ENCODE assay signal across 9 mouse cellular contexts in genomic region chr7:102076714-102077296, GRCm38 (mm10). TPM values are rescaled to one million over a fixed set of nuclear protein-coding genes. Genes with fewer than 3 reads are reported as not detected.
DNase-seq lines count a peak whose midpoint lies in the region; ATAC-seq and TF ChIP-seq lines count a peak whose summit lies in the region.
"Had no signal": no experiment of that assay in that cellular context is flagged by ENCODE, and none has a peak within 500 bp of the region (broad histone marks: within the 10 kb centered on the region; RNA-seq: fewer than 3 reads in every experiment).

No protein-coding gene starts in this region.

- H3K4me1 ChIP-seq in midbrain, embryonic 14.5 days (ENCODE audit: control insufficient read depth, insufficient read depth, low read length) = no peaks in the 10 kb centered on the region
- H3K4me1 ChIP-seq in midbrain, embryonic 13.5 days (replicated peaks) = no peaks in the 10 kb centered on the region
- H3K4me1 ChIP-seq in spleen, adult 2 months (ENCODE audit: control insufficient read depth, insufficient read depth, insufficient read length) = no peaks in the 10 kb centered on the region

- H3K9me3 ChIP-seq in midbrain, embryonic 14.5 days (ENCODE audit: control insufficient read depth, low read length) = no peaks in the 10 kb centered on the region
- no peaks in the 10 kb centered on the region for H3K9me3 ChIP-seq in midbrain, embryonic 13.5 days

- H3K9ac ChIP-seq in midbrain, embryonic 14.5 days (replicated peaks; ENCODE audit: low read length) = no peak overlapping the region
- H3K9ac ChIP-seq in midbrain, embryonic 13.5 days (replicated peaks) = no peak overlapping the region

- H3K27me3 ChIP-seq in midbrain, embryonic 14.5 days (ENCODE audit: control insufficient read depth, insufficient read depth, low read length) = no peaks in the 10 kb centered on the region
- H3K27me3 ChIP-seq in midbrain, embryonic 13.5 days = no peaks in the 10 kb centered on the region
- H3K27me3 ChIP-seq in spleen, adult 2 months (ENCODE audit: control insufficient read depth, insufficient read depth, low read length) = no peaks in the 10 kb centered on the region

- no peak overlapping the region for H3K27ac ChIP-seq in midbrain, embryonic 14.5 days (replicated peaks; ENCODE audit: low read depth, low read length)
- no peak overlapping the region for H3K27ac ChIP-seq in midbrain, embryonic 13.5 days
- no peak overlapping the region for H3K27ac ChIP-seq in spleen, adult 2 months (ENCODE audit: insufficient read depth, low read length)

- no peak for ATAC-seq in midbrain, embryonic 14.5 days (ENCODE audit: low FRiP score, low TSS enrichment)
- no peak for ATAC-seq in midbrain, embryonic 13.5 days

- peaks cover 74% of the 10 kb centered on the region for H3K36me3 ChIP-seq in midbrain, embryonic 14.5 days (ENCODE audit: control insufficient read depth, insufficient read depth, low read length)
- peaks cover 83% of the 10 kb centered on the region for H3K36me3 ChIP-seq in midbrain, embryonic 13.5 days
- H3K36me3 ChIP-seq in spleen, adult 2 months (ENCODE audit: control insufficient read depth, insufficient read depth, low read length) = peaks cover 34% of the 10 kb centered on the region

- TF ChIP-seq CTCF in spleen, adult 2 months (IDR thresholded peaks at IDR 0.05; ENCODE audit: extremely low read depth, insufficient read depth, insufficient read length, insufficient replicate concordance) = peak; percentile 43; the same call in 1 of the 2 replicates

- no peak overlapping the region for H3K4me3 ChIP-seq in midbrain, embryonic 14.5 days (replicated peaks; ENCODE audit: low read depth, low read length)
- no peak overlapping the region for H3K4me3 ChIP-seq in midbrain, embryonic 13.5 days (replicated peaks)
- no peak overlapping the region for H3K4me3 ChIP-seq in spleen, adult 2 months (ENCODE audit: extremely low read depth, insufficient read depth, insufficient read length)

- TF ChIP-seq POLR2A in spleen, adult 2 months (IDR thresholded peaks at IDR 0.05; ENCODE audit: low read depth, low read length) = no peak

- 84% methylated on average over 7 of the region's 7 CpGs for WGBS in midbrain, embryonic 14.5 days
- WGBS in midbrain, embryonic 13.5 days = 75% methylated on average over 7 of the region's 7 CpGs
- 86% methylated on average over 7 of the region's 7 CpGs for WGBS in spleen, adult 2 months

- DNase-seq in adrenal gland, postnatal 14 days = peak; percentile 43
- no peak for DNase-seq in adrenal gland, postnatal 25 days
- DNase-seq in midbrain, embryonic 14.5 days = peak; percentile 46
- DNase-seq in induced T-regulatory cell, adult 2 months (ENCODE audit: low read depth) = peak; percentile 74
- DNase-seq in spleen, adult 2 months (ENCODE audit: low read depth in 1 of 2, low spot score in 2 of 2) = peak; percentile 23 to 26
- DNase-seq in heart, adult 11 months = no peak
- DNase-seq in urinary bladder, postnatal 25 days (ENCODE audit: low spot score) = no peak

- no peak overlapping the region for H3K4me2 ChIP-seq in midbrain, embryonic 14.5 days (ENCODE audit: low read length)
- no peak overlapping the region for H3K4me2 ChIP-seq in midbrain, embryonic 13.5 days (replicated peaks)

RNA-seq across cellular contexts. Expression of gene Trpc2, which starts 6.1 kb away (rescaled TPM):
- total RNA-seq in adrenal gland, postnatal 14 days (2021) = not detected in 2 replicates
- 0.67 TPM in 1 of 2 replicates, not detected in the other for total RNA-seq in adrenal gland, postnatal 25 days (2021)
- polyA plus RNA-seq in midbrain, embryonic 14.5 days (2014; fragmentation: Nextera tagmentation; extraction: Ambion mirVana) = 0.16 TPM in 1 of 2 replicates, not detected in the other
- polyA plus RNA-seq in midbrain, embryonic 13.5 days (2015; fragmentation: Nextera tagmentation; extraction: Ambion mirVana) = 0.28 TPM in 1 of 2 replicates, not detected in the other
- 0.42 and 2.0 TPM in 2 replicates for polyA plus RNA-seq in spleen, adult 2 months (2012; rRNA removed)
- polyA plus RNA-seq: gonadal fat pad, adult 2 months had no signal

RNA-seq across cellular contexts. Expression of gene Xntrpc, which starts 11.3 kb away (rescaled TPM):
- total RNA-seq in adrenal gland, postnatal 14 days (2021) = 1.2 and 1.5 TPM in 2 replicates
- total RNA-seq in adrenal gland, postnatal 25 days (2021) = 0.33 and 1.9 TPM in 2 replicates
- polyA plus RNA-seq in midbrain, embryonic 14.5 days (2014; fragmentation: Nextera tagmentation; extraction: Ambion mirVana) = 1.3 and 1.5 TPM in 2 replicates
- 1.3 and 1.5 TPM in 2 replicates for polyA plus RNA-seq in midbrain, embryonic 13.5 days (2015; fragmentation: Nextera tagmentation; extraction: Ambion mirVana)
- 2.6 and 4.9 TPM in 2 replicates for polyA plus RNA-seq in spleen, adult 2 months (2012; rRNA removed)

RNA-seq across cellular contexts. Expression of gene Xndc1, which starts 11.5 kb away (rescaled TPM):
- 12.1 and 17.2 TPM in 2 replicates for total RNA-seq in adrenal gland, postnatal 14 days (2021)
- 18.0 and 19.9 TPM in 2 replicates for total RNA-seq in adrenal gland, postnatal 25 days (2021)
- 21.0 and 24.3 TPM in 2 replicates for polyA plus RNA-seq in midbrain, embryonic 14.5 days (2014; fragmentation: Nextera tagmentation; extraction: Ambion mirVana)
- 32.2 and 34.9 TPM in 2 replicates for polyA plus RNA-seq in midbrain, embryonic 13.5 days (2015; fragmentation: Nextera tagmentation; extraction: Ambion mirVana)
- polyA plus RNA-seq in spleen, adult 2 months (2012; rRNA removed) = 18.3 and 21.5 TPM in 2 replicates

RNA-seq across cellular contexts. Expression of gene Rnf121, which starts 11.5 kb away (rescaled TPM):
- total RNA-seq in adrenal gland, postnatal 14 days (2021) = 30.4 and 32.0 TPM in 2 replicates
- 28.5 and 34.7 TPM in 2 replicates for total RNA-seq in adrenal gland, postnatal 25 days (2021)
- polyA plus RNA-seq in midbrain, embryonic 14.5 days (2014; fragmentation: Nextera tagmentation; extraction: Ambion mirVana) = 30.7 and 31.1 TPM in 2 replicates
- polyA plus RNA-seq in midbrain, embryonic 13.5 days (2015; fragmentation: Nextera tagmentation; extraction: Ambion mirVana) = 30.1 and 30.9 TPM in 2 replicates
- polyA plus RNA-seq in spleen, adult 2 months (2012; rRNA removed) = 14.2 and 17.7 TPM in 2 replicates

RNA-seq across cellular contexts. Expression of gene Art1, which starts 24.7 kb away (rescaled TPM):
- not detected in 2 replicates for total RNA-seq in adrenal gland, postnatal 14 days (2021)
- not detected in 2 replicates for total RNA-seq in adrenal gland, postnatal 25 days (2021)
- 0.39 TPM in 1 of 2 replicates, not detected in the other for polyA plus RNA-seq in midbrain, embryonic 14.5 days (2014; fragmentation: Nextera tagmentation; extraction: Ambion mirVana)
- polyA plus RNA-seq in midbrain, embryonic 13.5 days (2015; fragmentation: Nextera tagmentation; extraction: Ambion mirVana) = 0.31 and 0.37 TPM in 2 replicates
- polyA plus RNA-seq in spleen, adult 2 months (2012; rRNA removed) = 0.13 and 0.15 TPM in 2 replicates

Comparison
In these comparisons a context has a peak if more than half of its experiments do, and no peak if none do; other contexts are left out.
1. DNase-seq: peak in adrenal gland, postnatal 14 days (single experiment), midbrain, embryonic 14.5 days (single experiment), induced T-regulatory cell, adult 2 months (single experiment) and spleen, adult 2 months (2 of 2); none in adrenal gland, postnatal 25 days (single experiment), heart, adult 11 months (single experiment) and urinary bladder, postnatal 25 days (single experiment).